Mouse (Mus musculus) liver, embryonic 16.5 days (tissue): ENCODE measurements around the gene Ulk4. TPM values are rescaled to one million over a fixed set of nuclear protein-coding genes. Genes with fewer than 3 reads are reported as not detected.

Source experiments
- ATAC-seq: fragments of 200-750 bp; cut with Nextera tagmentation; 2 replicates; pipeline ENCODE4 v1.8.0; 2017; ENCODE audit warnings: low read depth, mild to moderate bottlenecking, moderate number of reproducible peaks, moderate library complexity
- H3K27ac ChIP-seq: fragments of 300-500 bp; sonication (generic); 2 replicates; pipeline ENCODE4 v1.5.1; 2014; ENCODE audit warnings: mild to moderate bottlenecking, low read length
- H3K27me3 ChIP-seq: fragments of 300-500 bp; sonication (generic); 2 replicates; pipeline ENCODE4 v1.6.1; 2014; ENCODE audit warnings: low read depth, low read length, mixed read lengths; ENCODE audit not compliant: control insufficient read depth, insufficient read depth
- H3K36me3 ChIP-seq: fragments of 300-500 bp; sonication (generic); 2 replicates; pipeline ENCODE4 v1.6.1; 2014; ENCODE audit warnings: mild to moderate bottlenecking; ENCODE audit not compliant: control insufficient read depth, insufficient read depth
- H3K4me1 ChIP-seq: fragments of 300-500 bp; sonication (generic); 2 replicates; pipeline ENCODE4 v1.6.1; 2014; ENCODE audit warnings: low read depth, low read length, mixed read lengths; ENCODE audit not compliant: control insufficient read depth
- H3K4me2 ChIP-seq: fragments of 300-500 bp; sonication (generic); 2 replicates; pipeline ENCODE4 v1.6.1; 2014; ENCODE audit warnings: low read depth, low read length, mixed read lengths
- H3K4me3 ChIP-seq: fragments of 300-500 bp; sonication (generic); 2 replicates; pipeline ENCODE4 v1.5.1; 2014; ENCODE audit warnings: low read depth, mild to moderate bottlenecking, low read length
- H3K9ac ChIP-seq: fragments of 300-500 bp; sonication (generic); 2 replicates; pipeline ENCODE4 v1.6.1; 2014; ENCODE audit warnings: low read depth, low read length
- H3K9me3 ChIP-seq: fragments of 300-500 bp; sonication (generic); replicated peaks from 2 replicates; pipeline ENCODE4 v1.6.1; 2016; ENCODE audit warnings: low read length; ENCODE audit not compliant: control insufficient read depth
- WGBS: fragments of 180-500 bp; shearing (Covaris S2); extraction: QIAGEN DNeasy Blood & Tissue Kit; methylation state at CpG from one replicate; pipeline ENCODE4 v1.1.7; 2014; ENCODE audit not compliant: insufficient replicate concordance; 5-methylcytosine and 5-hydroxymethylcytosine counted together
- polyA plus RNA-seq: library from polyadenylated mRNA; unstranded; fragments of >200 nt; fragmentation: Nextera tagmentation; extraction: Ambion mirVana; gene quantifications from 2 replicates; pipeline ENCODE4 v1.2.1, GENCODE M21; 2015

The Ulk4 gene
- polyA plus RNA-seq, 1 experiment from 2014 or later, result 30.8 TPM

DNA sequence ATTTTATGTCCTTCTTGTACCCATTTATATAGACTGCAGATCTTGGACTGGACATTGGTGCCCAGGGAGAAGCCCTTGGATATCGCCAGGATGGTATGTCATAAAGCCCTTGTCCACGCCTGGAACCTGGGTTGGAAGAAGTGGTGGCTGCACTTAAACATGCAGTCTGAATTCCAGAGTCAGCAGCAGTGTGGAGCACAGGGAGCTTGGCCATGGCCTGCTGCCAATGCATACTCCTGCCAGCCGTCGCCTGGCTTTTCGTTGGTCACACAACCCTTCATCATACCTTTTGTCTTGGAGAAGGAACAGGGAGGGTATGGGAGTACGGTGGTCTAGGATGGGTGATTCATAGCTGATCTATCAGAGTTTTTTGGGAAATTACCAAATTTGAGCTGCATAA, 318.4 kb downstream of the Ulk4 start:
- no peaks in the 10 kb centered on the region for H3K27me3 ChIP-seq
- H3K4me1 ChIP-seq, result peaks cover 8% of the 10 kb centered on the region
- ATAC-seq, result no peak
- H3K9ac ChIP-seq, result no peak overlapping the region
- WGBS, result 83% methylated on average over 6 of the region's 6 CpGs
- no peak overlapping the region for H3K27ac ChIP-seq
- H3K9me3 ChIP-seq, result no peaks in the 10 kb centered on the region
- no peak overlapping the region for H3K4me2 ChIP-seq
- H3K4me3 ChIP-seq, result no peak overlapping the region
- H3K36me3 ChIP-seq, result peaks cover 73% of the 10 kb centered on the region

DNA sequence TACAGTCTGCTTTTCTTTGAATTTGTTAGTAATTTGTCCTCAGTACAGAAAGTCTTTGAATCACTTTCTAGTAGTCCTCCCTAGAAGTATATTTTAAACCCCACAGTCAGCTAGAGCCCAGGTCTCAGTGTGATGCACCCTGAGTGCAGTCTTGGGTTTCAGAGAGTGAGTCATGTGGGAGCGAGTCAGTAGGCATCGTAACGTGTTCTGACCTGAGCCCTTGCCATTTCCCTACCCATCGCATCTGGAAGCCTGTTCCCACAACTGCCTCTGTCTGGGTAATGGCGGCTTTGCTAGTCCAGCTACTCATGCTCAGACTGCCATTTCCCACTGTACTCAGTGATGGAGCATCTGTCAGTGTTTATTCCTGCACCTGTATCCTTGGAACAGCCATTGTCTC, 318.9 kb downstream of the Ulk4 start:
- no peak for ATAC-seq
- Histone ChIP-seq H3K27me3 (no peaks in the 10 kb centered on the region), H3K27ac (no peak overlapping the region), H3K4me2 (no peak overlapping the region), H3K4me1 (peaks cover 8% of the 10 kb centered on the region), H3K9me3 (no peaks in the 10 kb centered on the region), H3K4me3 (no peak overlapping the region), H3K9ac (no peak overlapping the region), H3K36me3 (peaks cover 78% of the 10 kb centered on the region)
- 89% methylated on average over 5 of the region's 5 CpGs for WGBS

DNA sequence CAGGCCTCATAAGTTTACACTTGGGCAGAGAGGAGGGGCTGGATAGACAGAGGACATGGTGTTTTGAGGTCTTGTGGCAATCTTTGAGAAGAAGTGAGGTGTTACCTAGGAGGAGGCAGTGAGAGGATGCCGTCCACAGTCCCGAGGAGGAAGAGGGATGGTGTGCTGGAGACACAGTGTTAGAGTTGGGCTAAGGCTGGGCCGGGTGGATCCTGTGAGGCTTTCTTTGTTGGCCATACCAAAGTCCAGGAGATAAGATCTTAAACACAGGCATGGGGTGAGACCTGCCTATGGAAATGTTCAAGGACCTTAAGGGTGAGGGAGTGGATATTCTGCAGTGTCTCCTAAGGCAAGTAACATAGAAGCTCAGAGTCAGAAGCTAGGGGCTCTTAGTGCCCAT, 325.1 kb downstream of the Ulk4 start:
- Histone ChIP-seq H3K36me3 (peaks cover 69% of the 10 kb centered on the region), H3K27me3 (no peaks in the 10 kb centered on the region), H3K4me3 (no peak overlapping the region), H3K9ac (no peak overlapping the region), H3K4me1 (peaks cover 5% of the 10 kb centered on the region), H3K4me2 (no peak overlapping the region), H3K9me3 (no peaks in the 10 kb centered on the region), H3K27ac (no peak overlapping the region)
- ATAC-seq, result no peak
- 62% methylated on average over 3 of the region's 3 CpGs for WGBS

DNA sequence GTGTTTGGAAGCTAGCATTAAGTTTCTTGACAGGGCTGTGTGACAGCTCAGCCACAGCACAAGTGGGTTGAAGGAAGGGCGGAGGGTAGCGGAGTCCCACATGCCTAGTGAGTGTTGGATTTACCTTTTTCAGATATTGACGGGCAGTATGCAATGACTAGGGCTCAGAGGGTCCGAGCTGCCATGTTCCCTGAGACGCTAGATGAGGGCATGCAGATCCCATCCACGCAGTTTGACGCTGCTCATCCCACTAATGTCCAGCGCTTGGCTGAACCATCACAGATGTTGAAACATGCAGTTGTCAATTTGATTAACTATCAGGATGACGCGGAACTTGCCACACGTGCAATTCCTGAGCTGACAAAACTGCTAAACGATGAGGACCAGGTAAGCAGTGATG, 326.2 kb downstream of the Ulk4 start:
- H3K27ac ChIP-seq, result no peak overlapping the region
- 89% methylated on average over 12 of the region's 12 CpGs for WGBS
- no peak overlapping the region for H3K9ac ChIP-seq
- H3K4me2 ChIP-seq, result no peak overlapping the region
- H3K4me3 ChIP-seq, result no peak overlapping the region
- H3K4me1 ChIP-seq, result peaks cover 8% of the 10 kb centered on the region
- ATAC-seq, result no peak
- no peaks in the 10 kb centered on the region for H3K9me3 ChIP-seq
- peaks cover 57% of the 10 kb centered on the region for H3K36me3 ChIP-seq
- no peaks in the 10 kb centered on the region for H3K27me3 ChIP-seq

DNA sequence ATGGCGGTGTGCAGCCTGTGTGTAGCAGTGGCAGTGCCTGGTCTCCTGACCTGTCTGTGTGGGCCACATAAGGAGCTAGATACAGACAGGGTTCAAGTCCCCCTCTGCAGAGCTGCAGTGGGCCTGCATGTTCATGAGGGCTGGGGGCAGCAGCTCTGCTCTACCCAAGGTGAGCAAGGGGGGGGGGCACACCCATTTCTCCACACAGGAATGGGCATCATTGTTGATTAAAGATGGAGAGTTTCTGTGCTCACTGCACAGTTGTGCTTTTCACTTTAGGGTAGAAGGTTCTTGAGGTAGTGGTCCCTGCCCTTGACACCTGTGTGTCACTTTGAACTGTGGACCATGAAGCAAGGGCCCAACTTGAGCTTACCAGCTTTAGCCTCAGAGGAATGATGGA, 328.2 kb downstream of the Ulk4 start:
- WGBS, result 91% methylated on average over 1 of the region's 1 CpGs
- H3K36me3 ChIP-seq, result peaks cover 38% of the 10 kb centered on the region
- H3K9me3 ChIP-seq, result no peaks in the 10 kb centered on the region
- ATAC-seq, result no peak
- H3K4me2 ChIP-seq, result no peak overlapping the region
- H3K4me1 ChIP-seq, result peaks cover 18% of the 10 kb centered on the region
- H3K27ac ChIP-seq, result no peak overlapping the region
- H3K9ac ChIP-seq, result no peak overlapping the region
- no peaks in the 10 kb centered on the region for H3K27me3 ChIP-seq
- no peak overlapping the region for H3K4me3 ChIP-seq

DNA sequence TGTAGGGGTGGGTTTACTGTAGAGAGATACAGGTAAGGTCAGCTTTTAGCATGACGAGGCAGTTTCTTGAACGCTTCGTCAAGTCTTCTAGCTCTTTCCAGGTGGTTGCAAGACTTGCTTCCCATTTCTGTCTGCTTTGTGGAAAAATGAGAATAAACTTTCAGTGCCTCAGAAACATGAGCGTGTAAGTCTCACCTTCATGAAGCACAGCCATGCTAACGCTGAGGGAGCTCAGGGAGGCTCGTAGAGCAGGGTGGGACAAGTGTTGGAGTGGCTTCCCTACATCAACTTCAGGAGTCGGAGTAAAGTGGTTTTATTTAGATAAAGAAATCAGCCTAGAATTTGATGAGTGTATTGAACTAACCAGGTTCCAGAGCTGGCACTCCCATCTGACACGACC, 330.9 kb downstream of the Ulk4 start:
- H3K27ac ChIP-seq, result no peak overlapping the region
- H3K9me3 ChIP-seq, result no peaks in the 10 kb centered on the region
- WGBS, result 77% methylated on average over 8 of the region's 8 CpGs
- H3K4me3 ChIP-seq, result no peak overlapping the region
- no peak for ATAC-seq
- H3K4me1 ChIP-seq, result peaks cover 36% of the 10 kb centered on the region
- no peak overlapping the region for H3K4me2 ChIP-seq
- H3K36me3 ChIP-seq, result peaks cover 11% of the 10 kb centered on the region
- no peak overlapping the region for H3K9ac ChIP-seq
- no peaks in the 10 kb centered on the region for H3K27me3 ChIP-seq

DNA sequence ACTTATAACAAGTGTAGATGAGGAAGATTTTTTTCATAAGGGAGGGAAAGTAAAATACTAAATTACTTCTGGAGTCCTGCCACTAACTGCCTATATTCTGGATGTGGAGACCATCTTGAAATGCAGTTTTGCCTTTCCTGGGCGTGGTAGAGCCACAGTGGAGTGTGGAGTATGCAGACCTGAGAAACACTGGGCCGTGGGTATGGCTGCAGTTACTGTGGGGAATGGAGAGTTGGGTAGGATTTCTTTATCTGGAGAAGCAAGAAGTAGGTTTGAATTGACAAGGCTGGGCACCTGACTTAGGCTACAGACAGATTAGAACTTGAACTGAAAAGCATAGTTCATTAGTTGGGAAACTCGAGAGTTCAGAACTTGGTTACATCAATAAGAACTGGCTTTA, 332.8 kb downstream of the Ulk4 start:
- Histone ChIP-seq H3K27ac (no peak overlapping the region), H3K4me3 (no peak overlapping the region), H3K36me3 (0 out of 2 replicates have a peak, but pooled peaks cover 2% of the 10 kb centered on the region), H3K4me1 (peaks cover 47% of the 10 kb centered on the region), H3K27me3 (no peaks in the 10 kb centered on the region), H3K9ac (no peak overlapping the region), H3K9me3 (no peaks in the 10 kb centered on the region), H3K4me2 (no peak overlapping the region)
- 30% methylated on average over 3 of the region's 3 CpGs for WGBS
- 0 out of 2 replicates have a peak, but pooled peaks have one; percentile 14 for ATAC-seq

DNA sequence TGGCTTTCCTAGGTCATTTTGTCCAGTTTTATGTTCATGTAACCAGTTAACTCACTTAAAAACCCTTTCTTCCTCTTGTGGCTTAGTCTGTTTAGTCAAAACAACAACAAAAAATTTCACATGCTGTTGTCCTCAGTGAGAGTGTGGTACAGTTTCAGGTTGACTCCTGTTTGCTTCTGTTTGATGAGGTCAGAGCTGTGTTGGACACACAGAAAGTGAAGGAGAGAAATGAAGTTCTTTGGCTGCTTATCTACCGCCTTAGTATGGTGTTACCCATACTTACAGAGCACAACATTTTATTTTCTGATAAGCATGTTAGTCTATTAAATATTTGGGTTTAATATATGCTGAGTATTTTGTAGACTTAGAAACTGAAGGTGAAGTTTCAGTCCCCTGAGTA, 333.2 kb downstream of the Ulk4 start:
- peaks cover 48% of the 10 kb centered on the region for H3K4me1 ChIP-seq
- no peak overlapping the region for H3K4me2 ChIP-seq
- H3K27ac ChIP-seq, result no peak overlapping the region
- H3K27me3 ChIP-seq, result no peaks in the 10 kb centered on the region
- ATAC-seq, result peak; percentile 44; the same call in 1 of the 2 replicates
- H3K4me3 ChIP-seq, result no peak overlapping the region
- H3K9me3 ChIP-seq, result no peaks in the 10 kb centered on the region
- 0 out of 2 replicates have a peak, but pooled peaks cover 2% of the 10 kb centered on the region for H3K36me3 ChIP-seq
- WGBS, result 26% methylated on average over 1 of the region's 1 CpGs
- H3K9ac ChIP-seq, result no peak overlapping the region

DNA sequence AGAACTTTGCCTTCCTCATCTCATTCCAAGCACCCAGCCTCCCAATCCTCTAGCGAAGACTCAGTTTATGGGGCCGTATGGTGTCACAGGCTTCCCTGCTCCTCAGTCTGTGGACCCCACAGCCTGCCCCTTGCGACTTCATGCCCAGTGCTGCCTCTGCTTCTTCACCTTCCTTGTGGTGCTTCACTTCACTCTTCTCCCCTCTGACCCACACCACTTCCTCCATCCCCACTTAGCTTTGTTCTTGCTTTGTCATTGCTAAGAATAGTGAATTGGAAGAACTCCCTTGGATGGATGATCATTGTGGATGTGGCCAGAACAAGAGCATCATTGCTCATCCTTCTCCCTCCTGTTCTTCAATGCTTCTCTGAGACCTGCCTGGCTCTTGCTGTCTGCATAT, 336.1 kb downstream of the Ulk4 start:
- Histone ChIP-seq H3K4me3 (no peak overlapping the region), H3K4me1 (peaks cover 50% of the 10 kb centered on the region), H3K27me3 (no peaks in the 10 kb centered on the region), H3K27ac (no peak overlapping the region), H3K9ac (no peak overlapping the region), H3K4me2 (no peak overlapping the region), H3K36me3 (0 out of 2 replicates have a peak, but pooled peaks cover 2% of the 10 kb centered on the region), H3K9me3 (no peaks in the 10 kb centered on the region)
- no peak for ATAC-seq
- WGBS, result 73% methylated on average over 3 of the region's 3 CpGs
